Mouse (Mus musculus): ENCODE results near the gene Gak. TPM values are rescaled to one million over a fixed set of nuclear protein-coding genes. Genes with fewer than 3 reads are reported as not detected.

The Gak gene
- polyA plus RNA-seq, 1 experiment = 84.9 TPM

- TF ChIP-seq POLR2A (IDR thresholded peaks at IDR 0.05; ENCODE audit: extremely low read depth, insufficient read depth, low read length) = no peak
- TF ChIP-seq CTCF (IDR thresholded peaks at IDR 0.05; ENCODE audit: extremely low read depth, insufficient read depth, low read length) = no peak
- H3K4me3 ChIP-seq (ENCODE audit: insufficient read depth, low read length) = no peak overlapping the region
- no peak overlapping the region for H3K27ac ChIP-seq (ENCODE audit: insufficient read depth, low read length)
- no peaks in the 10 kb centered on the region for H3K4me1 ChIP-seq (ENCODE audit: control insufficient read depth, insufficient read depth, low read length)
Observed at GRCm38 (mm10) chr5:108566523-108566922, 63.0 kb downstream of the Gak start.

GRCm38 (mm10) chr5:108565381-108565780 is 64.2 kb downstream of the Gak start:
- H3K4me3 ChIP-seq (ENCODE audit: insufficient read depth, low read length) = no peak overlapping the region
- no peaks in the 10 kb centered on the region for H3K4me1 ChIP-seq (ENCODE audit: control insufficient read depth, insufficient read depth, low read length)
- TF ChIP-seq CTCF (IDR thresholded peaks at IDR 0.05; ENCODE audit: extremely low read depth, insufficient read depth, low read length) = no peak
- TF ChIP-seq POLR2A (IDR thresholded peaks at IDR 0.05; ENCODE audit: extremely low read depth, insufficient read depth, low read length) = no peak
- H3K27ac ChIP-seq (ENCODE audit: insufficient read depth, low read length) = no peak overlapping the region

GRCm38 (mm10) chr5:108564346-108564745 is 65.2 kb downstream of the Gak start:
- Histone ChIP-seq H3K4me1 (ENCODE audit: control insufficient read depth, insufficient read depth, low read length) (no peaks in the 10 kb centered on the region), H3K27ac (ENCODE audit: insufficient read depth, low read length) (no peak overlapping the region), H3K4me3 (ENCODE audit: insufficient read depth, low read length) (no peak overlapping the region)
- TF ChIP-seq POLR2A (IDR thresholded peaks at IDR 0.05; ENCODE audit: extremely low read depth, insufficient read depth, low read length) (no peak), CTCF (IDR thresholded peaks at IDR 0.05; ENCODE audit: extremely low read depth, insufficient read depth, low read length) (no peak)

- H3K4me1 ChIP-seq (ENCODE audit: control insufficient read depth, insufficient read depth, low read length) = no peaks in the 10 kb centered on the region
- no peak overlapping the region for H3K4me3 ChIP-seq (ENCODE audit: insufficient read depth, low read length)
- TF ChIP-seq CTCF (IDR thresholded peaks at IDR 0.05; ENCODE audit: extremely low read depth, insufficient read depth, low read length) (no peak), POLR2A (IDR thresholded peaks at IDR 0.05; ENCODE audit: extremely low read depth, insufficient read depth, low read length) (no peak)
- no peak overlapping the region for H3K27ac ChIP-seq (ENCODE audit: insufficient read depth, low read length)
Observed at GRCm38 (mm10) chr5:108562483-108562882, 67.1 kb downstream of the Gak start.

- Histone ChIP-seq H3K4me1 (ENCODE audit: control insufficient read depth, insufficient read depth, low read length) (no peaks in the 10 kb centered on the region), H3K4me3 (ENCODE audit: insufficient read depth, low read length) (no peak overlapping the region), H3K27ac (ENCODE audit: insufficient read depth, low read length) (no peak overlapping the region)
- TF ChIP-seq CTCF (IDR thresholded peaks at IDR 0.05; ENCODE audit: extremely low read depth, insufficient read depth, low read length) = no peak
- no peak for TF ChIP-seq POLR2A (IDR thresholded peaks at IDR 0.05; ENCODE audit: extremely low read depth, insufficient read depth, low read length)
Observed at GRCm38 (mm10) chr5:108556986-108557385, 72.6 kb downstream of the Gak start.

GRCm38 (mm10) chr5:108554041-108554440 is 75.5 kb downstream of the Gak start:
- H3K4me1 ChIP-seq (ENCODE audit: control insufficient read depth, insufficient read depth, low read length) = no peaks in the 10 kb centered on the region; the same call in 1 of the 2 replicates
- TF ChIP-seq POLR2A (IDR thresholded peaks at IDR 0.05; ENCODE audit: extremely low read depth, insufficient read depth, low read length) (no peak), CTCF (IDR thresholded peaks at IDR 0.05; ENCODE audit: extremely low read depth, insufficient read depth, low read length) (no peak)
- H3K4me3 ChIP-seq (ENCODE audit: insufficient read depth, low read length) = no peak overlapping the region
- no peak overlapping the region for H3K27ac ChIP-seq (ENCODE audit: insufficient read depth, low read length)

- no peak for TF ChIP-seq CTCF (IDR thresholded peaks at IDR 0.05; ENCODE audit: extremely low read depth, insufficient read depth, low read length)
- TF ChIP-seq POLR2A (IDR thresholded peaks at IDR 0.05; ENCODE audit: extremely low read depth, insufficient read depth, low read length) = no peak
- peaks cover 4% of the 10 kb centered on the region for H3K4me1 ChIP-seq (ENCODE audit: control insufficient read depth, insufficient read depth, low read length)
- peak overlapping the region; percentile 75 for H3K27ac ChIP-seq (ENCODE audit: insufficient read depth, low read length)
- peak overlapping the region; percentile 97 for H3K4me3 ChIP-seq (ENCODE audit: insufficient read depth, low read length)
Observed at GRCm38 (mm10) chr5:108550207-108550594, 79.4 kb downstream of the Gak start.

GRCm38 (mm10) chr5:108549489-108550206 is 79.9 kb downstream of the Gak start, which contains the start of gene Cplx1:
TSS of gene Cplx1 (minus strand) at chr5:108550024.
- Histone ChIP-seq H3K4me3 (ENCODE audit: insufficient read depth, low read length) (peak within 1 kb of the TSS; percentile 97), H3K4me1 (ENCODE audit: control insufficient read depth, insufficient read depth, low read length) (peaks cover 4% of the 10 kb centered on the region), H3K27ac (ENCODE audit: insufficient read depth, low read length) (peak within 1 kb of the TSS; percentile 75)
- TF ChIP-seq CTCF (IDR thresholded peaks at IDR 0.05; ENCODE audit: extremely low read depth, insufficient read depth, low read length) (no peak), POLR2A (IDR thresholded peaks at IDR 0.05; ENCODE audit: extremely low read depth, insufficient read depth, low read length) (peak; percentile 78; the same call in 1 of the 2 replicates)

- Histone ChIP-seq H3K4me3 (ENCODE audit: insufficient read depth, low read length) (peak overlapping the region; percentile 97), H3K27ac (ENCODE audit: insufficient read depth, low read length) (no peak overlapping the region), H3K4me1 (ENCODE audit: control insufficient read depth, insufficient read depth, low read length) (peaks cover 7% of the 10 kb centered on the region)
- TF ChIP-seq CTCF (IDR thresholded peaks at IDR 0.05; ENCODE audit: extremely low read depth, insufficient read depth, low read length) (no peak), POLR2A (IDR thresholded peaks at IDR 0.05; ENCODE audit: extremely low read depth, insufficient read depth, low read length) (no peak)
Observed at GRCm38 (mm10) chr5:108549137-108549488, 80.4 kb downstream of the Gak start.

- peak overlapping the region; percentile 97; the same call in 1 of the 2 replicates for H3K4me3 ChIP-seq (ENCODE audit: insufficient read depth, low read length)
- TF ChIP-seq POLR2A (IDR thresholded peaks at IDR 0.05; ENCODE audit: extremely low read depth, insufficient read depth, low read length) (no peak), CTCF (IDR thresholded peaks at IDR 0.05; ENCODE audit: extremely low read depth, insufficient read depth, low read length) (no peak)
- no peak overlapping the region for H3K27ac ChIP-seq (ENCODE audit: insufficient read depth, low read length)
- H3K4me1 ChIP-seq (ENCODE audit: control insufficient read depth, insufficient read depth, low read length) = peaks cover 8% of the 10 kb centered on the region
Observed at GRCm38 (mm10) chr5:108547636-108548035, 81.9 kb downstream of the Gak start.
